Mouse (Mus musculus) lung, postnatal 25 days (tissue): ENCODE results near the gene 4921536K21Rik.

Experiments used
- DNase-seq: peaks from one replicate; pipeline ENCODE4 v3.0.0; 2022; ENCODE audit warnings: low spot score

Gene 4921536K21Rik

DNA sequence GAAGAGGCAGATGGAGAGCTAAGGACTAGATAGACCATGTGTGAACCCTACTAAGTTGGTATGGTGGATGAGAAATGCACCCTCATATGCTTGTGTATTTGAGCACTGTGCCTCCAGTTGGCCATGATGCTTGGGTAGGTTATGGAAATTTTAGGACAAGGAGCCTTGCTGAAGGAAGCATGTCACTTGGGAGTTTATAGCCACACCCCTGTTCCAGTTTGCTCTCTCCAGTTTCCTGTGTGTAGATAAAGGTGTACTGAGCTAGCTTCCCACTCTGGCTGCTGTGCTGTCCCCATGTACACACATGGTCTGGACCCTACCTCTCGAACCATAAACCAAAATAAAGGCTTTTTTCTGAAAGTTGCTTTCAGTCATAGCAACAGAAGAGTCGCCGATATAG, 40.7 kb downstream of the 4921536K21Rik start:
- no peak for DNase-seq

- no peak for DNase-seq
These were observed 41.3 kb downstream of the 4921536K21Rik start for GRCm38 (mm10) chr11:3853481-3854034.

GRCm38 (mm10) chr11:3853031-3853430, 41.9 kb downstream of the 4921536K21Rik start:
- no peak for DNase-seq

DNA sequence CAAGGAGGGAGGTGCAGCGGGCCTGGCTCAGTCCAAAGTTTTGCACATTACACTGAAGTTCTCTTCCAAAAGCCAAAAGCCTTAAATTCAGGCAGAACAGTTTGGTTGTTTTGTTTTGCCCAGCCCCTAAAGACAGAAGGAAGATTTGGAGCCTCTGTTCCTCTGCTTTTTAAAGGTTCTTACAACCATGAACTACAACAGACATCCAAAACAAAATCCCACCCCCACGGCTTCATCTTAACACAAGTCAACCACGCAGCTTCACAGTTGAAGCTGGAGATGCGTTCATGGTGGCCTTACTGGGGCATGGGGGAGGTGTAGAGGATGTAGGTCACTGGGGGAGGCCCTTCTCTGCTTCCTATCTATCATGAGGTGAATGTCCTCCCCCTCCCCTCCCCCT, 43.0 kb downstream of the 4921536K21Rik start:
- no peak for DNase-seq

DNA sequence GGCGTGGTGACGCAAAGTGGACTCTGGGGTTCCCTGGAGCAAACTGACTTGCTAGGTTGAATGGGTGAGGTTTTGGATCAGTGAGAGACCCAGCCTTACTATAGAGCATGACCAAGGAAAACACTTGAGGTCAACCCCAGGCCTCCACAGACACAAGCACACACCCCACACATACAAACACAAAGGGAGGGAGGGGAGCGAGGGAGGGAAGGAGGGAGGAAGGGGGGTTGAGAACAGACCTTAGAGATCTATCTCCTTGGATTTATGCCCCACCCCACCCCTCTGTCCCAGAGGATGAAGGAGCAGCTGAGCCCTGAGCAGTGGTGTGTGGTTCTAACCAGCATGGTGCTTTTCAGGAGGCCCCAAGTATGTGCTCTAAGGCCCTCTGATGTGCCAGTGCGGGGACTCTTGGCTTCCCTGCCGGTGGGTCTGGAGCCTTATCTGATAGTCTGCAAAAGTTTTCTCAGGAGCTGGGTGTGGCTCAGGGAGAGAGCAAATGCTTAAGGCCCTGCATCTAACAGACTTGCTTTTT, 44.1 kb downstream of the 4921536K21Rik start:
- no peak for DNase-seq

DNA sequence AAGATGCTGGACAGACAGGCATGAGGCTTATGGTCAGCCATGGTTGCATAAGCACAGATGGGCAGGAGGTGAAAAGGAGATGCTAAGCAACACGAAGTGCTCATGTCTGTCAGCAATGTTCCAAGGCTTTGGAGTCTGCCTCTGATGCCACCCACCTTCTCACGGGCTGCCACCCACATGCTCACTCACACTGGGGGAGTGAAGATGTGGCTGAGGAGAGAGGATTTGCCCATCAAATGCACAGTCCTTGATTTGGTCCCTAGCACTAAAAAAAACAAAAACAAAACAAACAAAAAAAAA, 44.6 kb downstream of the 4921536K21Rik start:
- no peak for DNase-seq

- no peak for DNase-seq
These were observed 45.2 kb downstream of the 4921536K21Rik start for GRCm38 (mm10) chr11:3849469-3850314.

DNA sequence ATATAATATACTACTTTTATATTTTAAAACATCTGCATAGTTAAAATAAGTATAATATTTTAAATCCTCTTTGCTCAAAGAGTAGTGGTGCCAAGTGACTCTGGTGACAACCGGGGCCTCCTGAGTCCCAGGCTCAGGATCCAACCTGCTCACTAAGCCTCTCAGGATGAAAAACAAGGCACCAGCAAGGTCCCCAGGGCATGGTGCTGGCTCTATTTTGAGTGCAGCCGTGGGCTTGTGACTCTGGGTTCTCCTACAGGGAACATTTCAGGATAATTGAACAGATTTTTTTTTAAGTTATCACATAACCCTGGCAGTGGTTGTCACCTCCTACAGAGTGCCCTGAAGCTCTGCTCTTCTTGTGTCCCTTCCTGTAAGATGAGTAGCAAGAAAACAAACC, 48.5 kb downstream of the 4921536K21Rik start:
- no peak for DNase-seq

DNA sequence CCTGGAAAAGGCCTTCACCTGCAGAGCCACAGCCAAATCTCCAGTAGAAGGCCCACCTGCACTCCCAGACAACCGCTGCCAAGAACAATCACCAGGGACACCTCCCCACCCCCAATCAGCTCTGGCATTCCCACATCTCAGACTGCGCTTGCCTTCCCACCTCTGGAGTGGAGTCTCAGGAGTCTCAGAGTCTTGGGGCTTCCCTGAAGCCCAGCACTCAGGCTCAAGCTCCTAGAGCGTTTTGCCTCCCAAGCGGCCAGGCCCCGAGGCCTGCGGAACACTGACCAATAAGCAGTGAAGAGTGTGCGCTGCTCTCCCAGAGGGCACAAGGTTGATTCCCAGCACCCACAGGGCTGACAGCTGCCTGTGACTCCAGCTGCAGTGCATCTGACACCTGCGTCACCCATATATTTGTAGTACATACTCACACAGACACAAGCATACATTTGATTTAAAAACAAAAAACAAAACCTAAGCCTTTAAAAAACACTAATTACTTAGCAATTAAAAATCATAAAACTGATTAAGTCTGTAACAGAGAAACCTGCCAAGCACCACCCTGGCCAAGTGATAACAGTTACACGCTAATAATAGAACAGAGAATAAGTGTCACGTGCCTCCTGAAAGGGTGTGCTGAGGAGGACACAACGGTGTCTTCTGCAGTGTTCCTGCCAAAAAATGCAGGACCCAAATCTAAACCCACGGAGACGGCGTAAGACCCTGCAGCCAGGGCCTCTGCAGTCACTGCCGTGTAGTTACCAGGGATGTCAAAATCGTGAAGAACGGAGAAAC, 50.8 kb downstream of the 4921536K21Rik start:
- DNase-seq: no peak
